In genomic region chr7:58843767-58844445, GRCm38 (mm10) we compare ENCODE assay signal across 8 mouse cellular contexts.
DNase-seq lines count a peak whose midpoint lies in the region; ATAC-seq and TF ChIP-seq lines count a peak whose summit lies in the region.

No protein-coding gene starts in this region.

- peak overlapping the region; percentile 44; the same call in 1 of the 2 replicates for H3K9ac ChIP-seq in hindbrain, embryonic 11.5 days (ENCODE audit: low read depth, low read length)
- H3K9ac ChIP-seq in liver, postnatal 0 days (replicated peaks): no peak overlapping the region
- H3K9ac ChIP-seq in neural tube, embryonic 12.5 days: no peak overlapping the region

- peak; percentile 46 for ATAC-seq in activated CD4-positive, CD25-positive, alpha-beta regulatory T cell, adult 4 months
- ATAC-seq in hindbrain, embryonic 11.5 days (ENCODE audit: low FRiP score): peak; percentile 95
- peak; percentile 74 for ATAC-seq in liver, postnatal 0 days
- ATAC-seq in neural tube, embryonic 12.5 days (ENCODE audit: low FRiP score, low read depth): peak; percentile 95

- H3K27ac ChIP-seq in hindbrain, embryonic 11.5 days (ENCODE audit: low read depth, low read length): peak overlapping the region; percentile 79
- no peak overlapping the region for H3K27ac ChIP-seq in liver, postnatal 0 days (ENCODE audit: low read depth)
- H3K27ac ChIP-seq in neural tube, embryonic 12.5 days: peak overlapping the region; percentile 75

- peak; percentile 49 to 72 for DNase-seq in cerebellum, postnatal 4 days (ENCODE audit: low spot score in 2 of 2)
- peak; percentile 88 to 96 for DNase-seq in frontal cortex, postnatal 36 days (ENCODE audit: low spot score in 2 of 2)
- peak; percentile 73 for DNase-seq in hindbrain, embryonic 11.5 days (ENCODE audit: low spot score)
- DNase-seq in layer of hippocampus, adult 9-10 months (ENCODE audit: low spot score): peak; percentile 81
- peak; percentile 58 for DNase-seq in liver, postnatal 0 days
- peak; percentile 23 for DNase-seq in thymus, postnatal 0 days (ENCODE audit: low spot score)

- no peak for TF ChIP-seq CTCF in liver, postnatal 0 days (IDR thresholded peaks at IDR 0.05; ENCODE audit: low read depth)

- H3K9me3 ChIP-seq in hindbrain, embryonic 11.5 days (ENCODE audit: control insufficient read depth, low read length): no peaks in the 10 kb centered on the region
- no peaks in the 10 kb centered on the region for H3K9me3 ChIP-seq in liver, postnatal 0 days (ENCODE audit: low read length)
- H3K9me3 ChIP-seq in neural tube, embryonic 12.5 days: no peaks in the 10 kb centered on the region

- H3K27me3 ChIP-seq in hindbrain, embryonic 11.5 days (ENCODE audit: control insufficient read depth, insufficient read depth, low read length): no peaks in the 10 kb centered on the region
- no peaks in the 10 kb centered on the region for H3K27me3 ChIP-seq in liver, postnatal 0 days (ENCODE audit: insufficient read depth, low read length)
- H3K27me3 ChIP-seq in neural tube, embryonic 12.5 days (replicated peaks): no peaks in the 10 kb centered on the region

- no peak for TF ChIP-seq EP300 in liver, postnatal 0 days (IDR thresholded peaks at IDR 0.05; ENCODE audit: low read depth)

- 5% methylated on average over 9 of the region's 9 CpGs for WGBS in hindbrain, embryonic 11.5 days
- 3% methylated on average over 9 of the region's 9 CpGs for WGBS in liver, postnatal 0 days (ENCODE audit: insufficient replicate concordance)
- 2% methylated on average over 9 of the region's 9 CpGs for WGBS in neural tube, embryonic 12.5 days

- peak overlapping the region; percentile 29 for H3K4me2 ChIP-seq in hindbrain, embryonic 11.5 days (replicated peaks; ENCODE audit: low read depth, low read length)
- H3K4me2 ChIP-seq in liver, postnatal 0 days (ENCODE audit: low read depth, low read length): peak overlapping the region; percentile 41; the same call in 1 of the 2 replicates
- H3K4me2 ChIP-seq in neural tube, embryonic 12.5 days (replicated peaks): peak overlapping the region; percentile 46

- 0 out of 2 replicates have a peak, but pooled peaks cover 3% of the 10 kb centered on the region for H3K4me1 ChIP-seq in hindbrain, embryonic 11.5 days (replicated peaks; ENCODE audit: control insufficient read depth, insufficient read depth, low read length)
- peaks cover 9% of the 10 kb centered on the region for H3K4me1 ChIP-seq in liver, postnatal 0 days (ENCODE audit: insufficient read depth)
- peaks cover 23% of the 10 kb centered on the region for H3K4me1 ChIP-seq in neural tube, embryonic 12.5 days

- H3K36me3 ChIP-seq in hindbrain, embryonic 11.5 days (ENCODE audit: control insufficient read depth, insufficient read depth, low read length): no peaks in the 10 kb centered on the region
- H3K36me3 ChIP-seq in liver, postnatal 0 days (replicated peaks; ENCODE audit: insufficient read depth, low read length): no peaks in the 10 kb centered on the region
- H3K36me3 ChIP-seq in neural tube, embryonic 12.5 days: no peaks in the 10 kb centered on the region

- H3K4me3 ChIP-seq in hindbrain, embryonic 11.5 days (ENCODE audit: low read depth, low read length): no peak overlapping the region
- H3K4me3 ChIP-seq in liver, postnatal 0 days (ENCODE audit: low read depth, low read length): no peak overlapping the region
- H3K4me3 ChIP-seq in neural tube, embryonic 12.5 days: no peak overlapping the region

Comparison
In these comparisons a context has a peak if more than half of its experiments do, and no peak if none do; other contexts are left out.
1. DNase-seq: peak in every context shown above with its lines; median percentile 92 in frontal cortex, postnatal 36 days; 81 in layer of hippocampus, adult 9-10 months; 73 in hindbrain, embryonic 11.5 days; 60 in cerebellum, postnatal 4 days; 58 in liver, postnatal 0 days; 23 in thymus, postnatal 0 days.